Mouse (Mus musculus): ENCODE measurements around the gene Gmpr.

DNA sequence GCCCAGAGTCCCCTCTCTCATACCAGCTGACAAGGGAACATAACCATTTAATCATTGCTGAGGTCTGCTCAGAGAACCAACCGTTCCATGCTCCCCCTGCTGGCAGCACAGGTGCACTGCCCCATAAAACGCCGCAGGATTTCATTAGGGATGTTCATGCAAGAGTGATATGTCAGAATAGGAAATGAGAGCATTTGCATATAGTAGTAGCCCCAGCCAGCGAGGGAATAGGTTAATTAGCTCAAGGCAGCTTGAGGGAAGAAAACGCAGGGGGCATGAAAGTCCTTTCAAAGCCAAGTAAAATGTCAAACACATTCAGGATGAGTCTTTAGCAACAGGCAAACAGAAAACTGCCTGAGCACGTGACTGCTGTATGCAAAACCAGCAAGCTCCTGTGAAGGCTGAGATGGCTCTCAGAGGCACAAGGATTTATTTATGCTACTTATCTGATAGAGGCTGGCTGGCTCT is 64.6 kb downstream of the Gmpr start:
- TF ChIP-seq EP300 (IDR thresholded peaks at IDR 0.05) (no peak), CTCF (IDR thresholded peaks at IDR 0.05) (peak; percentile 95)

Data from lung, postnatal 0 days (tissue).